Mouse (Mus musculus) midbrain, embryonic 14.5 days (tissue): Measurements from ENCODE around the gene Fam206a. TPM values are rescaled to one million over a fixed set of nuclear protein-coding genes. Genes with fewer than 3 reads are reported as not detected.

ENCODE experiments used
- ATAC-seq: fragments of 200-750 bp; cut with Nextera tagmentation; 2 replicates; pipeline ENCODE4 v1.8.0; 2017; ENCODE audit warnings: moderate number of reproducible peaks, moderate library complexity; ENCODE audit not compliant: low FRiP score, low TSS enrichment
- DNase-seq: peaks from one replicate; pipeline ENCODE4 v3.0.0-alpha.2; 2015
- H3K27ac ChIP-seq: fragments of 300-500 bp; sonication (generic); replicated peaks from 2 replicates; pipeline ENCODE4 v1.5.1; 2014; ENCODE audit warnings: mild to moderate bottlenecking, low read depth, low read length, moderate library complexity
- H3K27me3 ChIP-seq: fragments of 300-500 bp; sonication (generic); 2 replicates; pipeline ENCODE4 v1.6.1; 2014; ENCODE audit warnings: low read length, control low read depth, mixed read lengths; ENCODE audit not compliant: control insufficient read depth, insufficient read depth
- H3K36me3 ChIP-seq: fragments of 300-500 bp; sonication (generic); 2 replicates; pipeline ENCODE4 v1.6.1; 2014; ENCODE audit warnings: low read length, control low read depth; ENCODE audit not compliant: control insufficient read depth, insufficient read depth
- H3K4me1 ChIP-seq: fragments of 300-500 bp; sonication (generic); 2 replicates; pipeline ENCODE4 v1.6.1; 2014; ENCODE audit warnings: mild to moderate bottlenecking, antibody characterized with exemption, low read length, control low read depth; ENCODE audit not compliant: control insufficient read depth, insufficient read depth
- H3K4me2 ChIP-seq: fragments of 300-500 bp; sonication (generic); 2 replicates; pipeline ENCODE4 v1.6.1; 2014; ENCODE audit warnings: mild to moderate bottlenecking, low read length, moderate library complexity
- H3K4me3 ChIP-seq: fragments of 300-500 bp; sonication (generic); replicated peaks from 2 replicates; pipeline ENCODE4 v1.5.1; 2014; ENCODE audit warnings: low read depth, low read length
- H3K9ac ChIP-seq: fragments of 300-500 bp; sonication (generic); replicated peaks from 2 replicates; pipeline ENCODE4 v1.6.1; 2014; ENCODE audit warnings: mild to moderate bottlenecking, low read length, moderate library complexity
- H3K9me3 ChIP-seq: fragments of 300-500 bp; sonication (generic); 2 replicates; pipeline ENCODE4 v1.6.1; 2016; ENCODE audit warnings: low read length, control low read depth, mixed read lengths; ENCODE audit not compliant: control insufficient read depth
- WGBS: fragments of 180-500 bp; shearing (Covaris S2); extraction: QIAGEN DNeasy Blood & Tissue Kit; methylation state at CpG from one replicate; pipeline ENCODE4 v1.1.7; 2014; 5-methylcytosine and 5-hydroxymethylcytosine counted together
- polyA plus RNA-seq: library from polyadenylated mRNA; unstranded; fragments of >200 nt; fragmentation: Nextera tagmentation; extraction: Ambion mirVana; gene quantifications from 2 replicates; pipeline ENCODE4 v1.2.1, GENCODE M21; 2014

The Fam206a gene
- polyA plus RNA-seq, 1 experiment from 2014 or later: 17.4 TPM

- no peaks in the 10 kb centered on the region for H3K27me3 ChIP-seq
- H3K9ac ChIP-seq: peak overlapping the region; percentile 78
- no peaks in the 10 kb centered on the region for H3K9me3 ChIP-seq
- H3K4me2 ChIP-seq: peak overlapping the region; percentile 62
- WGBS: 3% methylated on average over 25 of the region's 25 CpGs
- peaks cover 19% of the 10 kb centered on the region for H3K4me1 ChIP-seq
- H3K4me3 ChIP-seq: peak overlapping the region; percentile 94
- no peak; the same call in 1 of the 2 replicates for ATAC-seq
- peak overlapping the region; percentile 91 for H3K27ac ChIP-seq
- DNase-seq: no peak
- H3K36me3 ChIP-seq: peaks cover 51% of the 10 kb centered on the region
Measured at GRCm38 (mm10) chr4:56802669-56803150, 565 bp downstream of the Fam206a start.

- no peaks in the 10 kb centered on the region for H3K9me3 ChIP-seq
- H3K4me1 ChIP-seq: 0 out of 2 replicates have a peak, but pooled peaks cover 3% of the 10 kb centered on the region
- H3K36me3 ChIP-seq: peaks cover 74% of the 10 kb centered on the region
- H3K27ac ChIP-seq: no peak overlapping the region
- no peak for DNase-seq
- H3K27me3 ChIP-seq: no peaks in the 10 kb centered on the region
- H3K4me2 ChIP-seq: no peak overlapping the region
- no peak for ATAC-seq
- no peak overlapping the region for H3K4me3 ChIP-seq
- no peak overlapping the region for H3K9ac ChIP-seq
- 75% methylated on average over 4 of the region's 4 CpGs for WGBS
Measured at GRCm38 (mm10) chr4:56809050-56809449, 6.9 kb downstream of the Fam206a start.

- no peaks in the 10 kb centered on the region for H3K9me3 ChIP-seq
- no peak overlapping the region for H3K4me3 ChIP-seq
- H3K27ac ChIP-seq: no peak overlapping the region
- no peak overlapping the region for H3K9ac ChIP-seq
- no peaks in the 10 kb centered on the region for H3K4me1 ChIP-seq
- WGBS: 61% methylated on average over 3 of the region's 3 CpGs
- H3K27me3 ChIP-seq: no peaks in the 10 kb centered on the region
- H3K36me3 ChIP-seq: peaks cover 70% of the 10 kb centered on the region
- ATAC-seq: no peak
- no peak overlapping the region for H3K4me2 ChIP-seq
- no peak for DNase-seq
Measured at GRCm38 (mm10) chr4:56811642-56812041, 9.5 kb downstream of the Fam206a start.

GRCm38 (mm10) chr4:56812096-56812495, 10.0 kb downstream of the Fam206a start:
- Histone ChIP-seq H3K27ac (no peak overlapping the region), H3K27me3 (no peaks in the 10 kb centered on the region), H3K9me3 (no peaks in the 10 kb centered on the region), H3K36me3 (peaks cover 65% of the 10 kb centered on the region), H3K9ac (no peak overlapping the region), H3K4me3 (no peak overlapping the region), H3K4me2 (no peak overlapping the region), H3K4me1 (no peaks in the 10 kb centered on the region)
- DNase-seq (no peak), ATAC-seq (no peak)
- 84% methylated on average over 4 of the region's 4 CpGs for WGBS

- Histone ChIP-seq H3K4me2 (no peak overlapping the region), H3K27ac (no peak overlapping the region), H3K4me3 (no peak overlapping the region), H3K9ac (no peak overlapping the region), H3K4me1 (no peaks in the 10 kb centered on the region), H3K36me3 (peaks cover 50% of the 10 kb centered on the region), H3K27me3 (no peaks in the 10 kb centered on the region), H3K9me3 (no peaks in the 10 kb centered on the region)
- 96% methylated on average over 8 of the region's 8 CpGs for WGBS
- DNase-seq: no peak
- ATAC-seq: no peak
Measured at GRCm38 (mm10) chr4:56815131-56815530, 13.0 kb downstream of the Fam206a start.

GRCm38 (mm10) chr4:56820017-56820550, 17.9 kb downstream of the Fam206a start:
- Histone ChIP-seq H3K4me2 (no peak overlapping the region), H3K27me3 (no peaks in the 10 kb centered on the region), H3K36me3 (peaks cover 16% of the 10 kb centered on the region), H3K9me3 (no peaks in the 10 kb centered on the region), H3K4me3 (no peak overlapping the region), H3K9ac (no peak overlapping the region), H3K27ac (no peak overlapping the region), H3K4me1 (no peaks in the 10 kb centered on the region)
- ATAC-seq (no peak), DNase-seq (peak; percentile 64)

- no peak overlapping the region for H3K4me2 ChIP-seq
- H3K27me3 ChIP-seq: no peaks in the 10 kb centered on the region
- ATAC-seq (no peak), DNase-seq (no peak)
- no peaks in the 10 kb centered on the region for H3K9me3 ChIP-seq
- no peak overlapping the region for H3K4me3 ChIP-seq
- WGBS: 94% methylated on average over 9 of the region's 9 CpGs
- peaks cover 32% of the 10 kb centered on the region for H3K36me3 ChIP-seq
- H3K27ac ChIP-seq: no peak overlapping the region
- H3K9ac ChIP-seq: no peak overlapping the region
- H3K4me1 ChIP-seq: no peaks in the 10 kb centered on the region
Measured at GRCm38 (mm10) chr4:56824231-56824630, 22.1 kb downstream of the Fam206a start.

- Histone ChIP-seq H3K4me1 (no peaks in the 10 kb centered on the region), H3K27ac (no peak overlapping the region), H3K36me3 (peaks cover 68% of the 10 kb centered on the region), H3K4me2 (no peak overlapping the region), H3K9ac (no peak overlapping the region), H3K27me3 (no peaks in the 10 kb centered on the region), H3K4me3 (no peak overlapping the region), H3K9me3 (no peaks in the 10 kb centered on the region)
- no peak for DNase-seq
- no peak for ATAC-seq
- 77% methylated on average over 3 of the region's 3 CpGs for WGBS
Measured at GRCm38 (mm10) chr4:56828932-56829331, 26.8 kb downstream of the Fam206a start.

GRCm38 (mm10) chr4:56829511-56829921, 27.4 kb downstream of the Fam206a start:
- no peak for DNase-seq
- Histone ChIP-seq H3K27ac (no peak overlapping the region), H3K27me3 (no peaks in the 10 kb centered on the region), H3K36me3 (peaks cover 72% of the 10 kb centered on the region), H3K4me2 (no peak overlapping the region), H3K4me3 (no peak overlapping the region), H3K9me3 (no peaks in the 10 kb centered on the region), H3K4me1 (no peaks in the 10 kb centered on the region), H3K9ac (no peak overlapping the region)
- no peak for ATAC-seq
- WGBS: 61% methylated on average over 7 of the region's 7 CpGs
